Mouse (Mus musculus) CH12.LX (cell line): Measurements from ENCODE around the gene Esyt3. TPM values are rescaled to one million over a fixed set of nuclear protein-coding genes. Genes with fewer than 3 reads are reported as not detected.

ENCODE experiments used
- DNase-seq: peaks from one replicate; pipeline ENCODE4 v3.0.0-alpha.2; 2013; ENCODE audit errors: extremely low read depth
- H3K27ac ChIP-seq: 2 replicates; pipeline ENCODE4 v1.5.1; 2012; ENCODE audit warnings: low read depth, mild to moderate bottlenecking, control low read depth, moderate library complexity; ENCODE audit not compliant: insufficient read depth
- H3K27me3 ChIP-seq: replicated peaks from 2 replicates; pipeline ENCODE3; 2012; ENCODE audit warnings: inconsistent platforms
- H3K36me3 ChIP-seq, 2 experiments: replicated peaks in 1 of 2; 2 replicates each; pipeline versions ENCODE3 to v1.6.1; 2012; ENCODE audit warnings: inconsistent platforms in 1 of 2, low read length in 1 of 2, mild to moderate bottlenecking in 1 of 2, mixed read lengths in 1 of 2, moderate library complexity in 1 of 2; ENCODE audit not compliant: control insufficient read depth in 1 of 2, insufficient read depth in 1 of 2
- H3K4me1 ChIP-seq, 2 experiments: 2 replicates each; pipeline ENCODE4 v1.6.1; 2012; ENCODE audit warnings: inconsistent platforms in 1 of 2, moderate library complexity in 1 of 2; ENCODE audit not compliant: insufficient read depth in 2 of 2, control insufficient read depth in 1 of 2
- H3K4me2 ChIP-seq: 2 replicates; pipeline ENCODE4 v1.6.1; 2012; ENCODE audit warnings: low read depth, mild to moderate bottlenecking, control low read depth; ENCODE audit not compliant: poor library complexity, insufficient read depth, severe bottlenecking
- H3K4me3 ChIP-seq, 3 experiments: fragments of 150-350 bp in 1 of 3; sonication (generic) in 1 of 3; replicated peaks in 1 of 3; 2 replicates each; pipeline versions ENCODE3 to v1.5.1; 2011 to 2012; ENCODE audit warnings: low read depth in 2 of 3, low read length in 2 of 3, mild to moderate bottlenecking in 2 of 3, moderate library complexity in 2 of 3, control low read depth in 1 of 3, improper control_type of control experiment in 1 of 3, inconsistent platforms in 1 of 3, mixed read lengths in 1 of 3; ENCODE audit not compliant: poor library complexity in 1 of 3
- H3K79me2 ChIP-seq: replicated peaks from 2 replicates; pipeline ENCODE4 v1.6.1; 2012; ENCODE audit warnings: mild to moderate bottlenecking, moderate library complexity; ENCODE audit not compliant: control insufficient read depth, poor library complexity, insufficient read depth, severe bottlenecking; ENCODE audit errors: extremely low read depth
- H3K9ac ChIP-seq: 2 replicates; pipeline ENCODE4 v1.6.1; 2012; ENCODE audit warnings: low read depth, mild to moderate bottlenecking, control low read depth, moderate library complexity; ENCODE audit not compliant: insufficient read depth
- H3K9me3 ChIP-seq: replicated peaks from 2 replicates; pipeline ENCODE3; 2012; ENCODE audit warnings: low read length, inconsistent platforms, mixed read lengths
- CHD1 ChIP-seq: IDR thresholded peaks from 2 replicates; pipeline ENCODE4 v1.6.1; 2012; ENCODE audit warnings: low read depth, low read length, improper control_type of control experiment, inconsistent platforms
- CHD2 ChIP-seq: IDR thresholded peaks from 2 replicates; pipeline ENCODE4 v1.6.1; 2011; ENCODE audit warnings: low read length, improper control_type of control experiment
- CTCF ChIP-seq, 2 experiments: IDR thresholded peaks in 1 of 2; conservative IDR thresholded peaks in 1 of 2; 2 replicates each; pipeline ENCODE4 v1.5.1; 2011 to 2012; ENCODE audit warnings: low read depth in 2 of 2, low read length in 2 of 2, improper control_type of control experiment in 1 of 2, inconsistent platforms in 1 of 2, mild to moderate bottlenecking in 1 of 2, moderate library complexity in 1 of 2
- E2F4 ChIP-seq: IDR thresholded peaks from 2 replicates; pipeline ENCODE4 v1.6.1; 2011; ENCODE audit warnings: low read depth, low read length, improper control_type of control experiment; ENCODE audit not compliant: insufficient replicate concordance
- ELF1 ChIP-seq: IDR thresholded peaks from 2 replicates; pipeline ENCODE4 v1.6.1; 2014; ENCODE audit warnings: low read depth, mild to moderate bottlenecking, inconsistent platforms, low read length, improper control_type of control experiment
- HCFC1 ChIP-seq: IDR thresholded peaks from 2 replicates; pipeline ENCODE4 v1.6.1; 2012; ENCODE audit warnings: low read depth, mild to moderate bottlenecking, inconsistent platforms, low read length, improper control_type of control experiment
- JUN ChIP-seq: IDR thresholded peaks from 2 replicates; pipeline ENCODE4 v1.6.1; 2011; ENCODE audit warnings: low read depth, mild to moderate bottlenecking, low read length, improper control_type of control experiment, moderate library complexity; ENCODE audit not compliant: insufficient read depth
- JUND ChIP-seq: conservative IDR thresholded peaks from 2 replicates; pipeline ENCODE4 v1.6.1; 2011; ENCODE audit warnings: low read depth, low read length, improper control_type of control experiment
- KAT2A ChIP-seq: IDR thresholded peaks from 2 replicates; pipeline ENCODE4 v1.6.1; 2012; ENCODE audit warnings: low read length, improper control_type of control experiment, inconsistent platforms; ENCODE audit not compliant: insufficient replicate concordance
- MAX ChIP-seq: IDR thresholded peaks from 2 replicates; pipeline ENCODE4 v1.6.1; 2011; ENCODE audit warnings: low read length, improper control_type of control experiment
- MXI1 ChIP-seq: IDR thresholded peaks from 2 replicates; pipeline ENCODE4 v1.6.1; 2011; ENCODE audit warnings: mild to moderate bottlenecking, low read depth, low read length, improper control_type of control experiment
- NELFE ChIP-seq: IDR thresholded peaks from 2 replicates; pipeline ENCODE4 v1.6.1; 2011; ENCODE audit warnings: low read depth, low read length, improper control_type of control experiment
- PAX5 ChIP-seq: IDR thresholded peaks from 2 replicates; pipeline ENCODE4 v1.6.1; 2012; ENCODE audit warnings: low read length, inconsistent platforms, mixed read lengths
- POLR2A ChIP-seq: IDR thresholded peaks from 2 replicates; pipeline ENCODE4 v1.6.1; 2011; ENCODE audit warnings: low read depth, mild to moderate bottlenecking, improper control_type of control experiment, low read length
- POLR2AphosphoS2 ChIP-seq: IDR thresholded peaks from 2 replicates; pipeline ENCODE4 v1.6.1; 2011; ENCODE audit warnings: low read depth, low read length, improper control_type of control experiment
- RAD21 ChIP-seq: IDR thresholded peaks from 2 replicates; pipeline ENCODE4 v1.6.1; 2011; ENCODE audit warnings: low read depth, mild to moderate bottlenecking, low read length, improper control_type of control experiment, moderate library complexity
- SMC3 ChIP-seq: IDR thresholded peaks from 2 replicates; pipeline ENCODE4 v1.6.1; 2011; ENCODE audit warnings: low read depth, low read length, improper control_type of control experiment
- TCF12 ChIP-seq: IDR thresholded peaks from 2 replicates; pipeline ENCODE4 v1.6.1; 2014; ENCODE audit warnings: low read depth, mild to moderate bottlenecking, inconsistent platforms, low read length, improper control_type of control experiment
- UBTF ChIP-seq: IDR thresholded peaks from 2 replicates; pipeline ENCODE4 v1.6.1; 2012; ENCODE audit warnings: low read depth, mild to moderate bottlenecking, inconsistent platforms, low read length, improper control_type of control experiment, moderate library complexity
- USF1 ChIP-seq: IDR thresholded peaks from 2 replicates; pipeline ENCODE4 v1.6.1; 2014; ENCODE audit warnings: low read depth, mild to moderate bottlenecking, inconsistent platforms, low read length, improper control_type of control experiment
- USF2 ChIP-seq: conservative IDR thresholded peaks from 2 replicates; pipeline ENCODE4 v1.6.1; 2011; ENCODE audit warnings: low read depth, low read length, improper control_type of control experiment
- ZC3H11A ChIP-seq: IDR thresholded peaks from 2 replicates; pipeline ENCODE4 v1.6.1; 2012; ENCODE audit warnings: low read depth, mild to moderate bottlenecking, inconsistent platforms, low read length, improper control_type of control experiment
- ZMIZ1 ChIP-seq: IDR thresholded peaks from 2 replicates; pipeline ENCODE4 v1.6.1; 2012; ENCODE audit warnings: low read depth, mild to moderate bottlenecking, inconsistent platforms, low read length, improper control_type of control experiment
- ZNF384 ChIP-seq: IDR thresholded peaks from 2 replicates; pipeline ENCODE4 v1.6.1; 2012; ENCODE audit warnings: low read depth, low read length, improper control_type of control experiment, inconsistent platforms
- dilution Hi-C: fragments of 300-500 bp; cut with MboI; formaldehyde crosslinking; loops from 2 replicates; pipeline ENCODE4 v1.14.3; 2020; ENCODE audit warnings: low sequenced_read_pairs; ENCODE audit not compliant: extremely low pct_unique_long_range_greater_than_20kb, extremely low pct_ligation_motif_present
- in situ Hi-C: fragments of 300-500 bp; cut with MboI; formaldehyde crosslinking; loops from 3 replicates; pipeline ENCODE4 v1.14.3; 2019; ENCODE audit warnings: low sequenced_read_pairs, low pct_ligation_motif_present, low pct_unique_long_range_greater_than_20kb, mixed read lengths
- polyA plus RNA-seq: library from polyadenylated mRNA; unstranded; fragments of >175 nt; gene quantifications from 2 replicates; pipeline ENCODE4 v1.2.1, GENCODE M21; 2012; ENCODE audit warnings: low read depth; ENCODE audit not compliant: insufficient read length
- total RNA-seq, 2 experiments: library from RNA; depleted of rRNA; stranded (reverse); fragments of 300-350 nt in 1 of 2; fragments of >200 nt in 1 of 2; gene quantifications; 2 replicates each; pipeline ENCODE4 v1.2.3; 2012 to 2014

Gene Esyt3
- total and polyA plus RNA-seq, 3 experiments, result not detected

DNA sequence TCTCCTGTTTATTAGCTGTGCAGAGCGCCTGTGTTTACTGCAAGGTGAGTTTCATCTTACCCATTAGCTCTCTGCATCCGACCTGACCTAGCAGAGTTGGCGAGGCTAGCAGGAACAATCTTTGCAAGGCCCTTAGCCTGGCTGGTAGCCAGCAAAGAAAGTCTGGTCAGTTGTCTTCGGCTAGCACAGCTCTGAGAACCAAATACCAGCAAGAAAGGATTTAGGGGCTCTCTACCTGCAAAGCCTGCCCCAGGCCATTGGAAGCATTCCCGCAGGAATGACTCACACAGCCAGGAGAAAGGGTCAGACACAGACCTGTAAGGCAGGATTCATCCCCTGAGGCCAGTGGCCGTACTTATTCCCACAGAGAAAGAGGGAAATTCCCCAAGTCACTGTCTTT is 42.4 kb upstream of the Esyt3 start:
- Histone ChIP-seq H3K9me3 (no peaks in the 10 kb centered on the region), H3K36me3 (no peaks in the 10 kb centered on the region), H3K4me2 (no peak overlapping the region), H3K27ac (no peak overlapping the region), H3K27me3 (no peaks in the 10 kb centered on the region)
- in situ Hi-C loops, result no loop called here
- TF ChIP-seq E2F4, result no peak
- TF ChIP-seq RAD21, result no peak
- TF ChIP-seq ZNF384, result no peak
- TF ChIP-seq JUN, result no peak
- TF ChIP-seq SMC3, result no peak
- no peak for TF ChIP-seq TCF12
- TF ChIP-seq UBTF, result no peak
- no peak for TF ChIP-seq ZMIZ1
- no peak for TF ChIP-seq CTCF (conservative IDR thresholded peaks at IDR 0.05 in 1 of 2, IDR thresholded peaks at IDR 0.05 in 1 of 2; ENCODE audit: low read depth in 2 of 2, low read length in 2 of 2)
- no peak for TF ChIP-seq MXI1
- no peak for TF ChIP-seq CHD2
- no peak for TF ChIP-seq KAT2A
- TF ChIP-seq ELF1, result no peak
- no peak for TF ChIP-seq HCFC1
- TF ChIP-seq POLR2AphosphoS2, result no peak
- no peak for TF ChIP-seq USF2
- no peak for TF ChIP-seq NELFE
- TF ChIP-seq, all 38 proteins: peak for 0
- Histone ChIP-seq H3K9ac (no peak overlapping the region), H3K4me3 (no peak overlapping the region), H3K4me1 (no peaks in the 10 kb centered on the region), H3K79me2 (no peaks in the 10 kb centered on the region)
- dilution Hi-C loops, result no loop called here
- no peak for DNase-seq

DNA sequence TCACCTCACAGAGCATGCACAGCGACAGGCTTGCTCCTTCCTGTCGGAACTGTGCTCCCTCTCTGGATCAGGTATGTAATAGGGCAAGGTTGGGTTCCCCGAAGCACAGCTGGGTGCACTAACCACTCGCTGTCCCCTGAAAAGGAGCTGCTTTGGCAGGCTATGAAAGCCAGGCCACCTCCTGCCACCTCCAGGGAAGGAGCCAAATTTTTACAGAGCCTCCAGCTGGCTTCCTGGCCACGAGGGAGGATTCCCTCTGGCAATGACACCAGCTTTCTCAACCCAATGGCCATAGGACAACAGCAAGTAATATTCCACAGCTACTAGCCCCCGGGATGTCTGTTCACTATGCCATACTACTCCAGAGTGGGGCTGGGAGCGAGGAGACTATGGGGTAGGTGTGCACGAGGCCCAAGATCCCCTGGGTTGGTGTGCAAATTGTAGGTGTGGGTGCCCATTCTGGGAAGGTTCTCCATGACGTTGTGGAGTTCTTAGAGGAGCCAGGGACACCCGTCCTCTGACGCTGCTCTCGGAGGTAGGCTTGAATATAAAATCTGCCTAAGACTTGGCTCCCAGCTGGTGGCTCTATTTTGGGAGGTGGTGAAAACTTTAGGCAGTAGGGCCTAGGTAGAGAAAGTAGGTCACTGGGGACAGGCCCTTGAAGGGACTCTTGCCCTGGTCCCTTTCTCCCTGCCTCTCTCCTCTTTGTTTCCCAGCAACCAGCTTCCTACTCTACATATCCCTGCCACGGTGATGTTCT is 38.9 kb upstream of the Esyt3 start:
- DNase-seq, result no peak
- Histone ChIP-seq H3K9me3 (no peaks in the 10 kb centered on the region), H3K36me3 (no peaks in the 10 kb centered on the region), H3K4me1 (peaks cover 4% of the 10 kb centered on the region in 2 experiments; a peak in 2 of 4 replicates), H3K4me3 (no peak overlapping the region), H3K79me2 (no peaks in the 10 kb centered on the region), H3K9ac (no peak overlapping the region), H3K4me2 (no peak overlapping the region), H3K27ac (no peak overlapping the region), H3K27me3 (no peaks in the 10 kb centered on the region)
- TF ChIP-seq POLR2A, result no peak
- TF ChIP-seq KAT2A, result no peak
- TF ChIP-seq ZNF384, result no peak
- TF ChIP-seq USF1, result no peak
- no peak for TF ChIP-seq MXI1
- no peak for TF ChIP-seq JUND
- no peak for TF ChIP-seq MAX
- TF ChIP-seq ZC3H11A, result no peak
- no peak for TF ChIP-seq NELFE
- no peak for TF ChIP-seq PAX5
- no peak for TF ChIP-seq CHD1
- TF ChIP-seq SMC3, result no peak
- TF ChIP-seq CTCF (conservative IDR thresholded peaks at IDR 0.05 in 1 of 2, IDR thresholded peaks at IDR 0.05 in 1 of 2; ENCODE audit: low read depth in 2 of 2, low read length in 2 of 2), result no peak
- no peak for TF ChIP-seq RAD21
- in situ Hi-C loops (no loop called here), dilution Hi-C loops (no loop called here)
